Mouse (Mus musculus): ENCODE data around the gene Slc5a4b.
A peak's percentile ranks its signal among the peaks of the same experiment; 100 is the strongest.
"Not testable (repeated sequence)": the region's sequence is repeated elsewhere in the genome, so short reads cannot be mapped to it uniquely, and the experiment has no call there.

Slc5a4b gene

DNA sequence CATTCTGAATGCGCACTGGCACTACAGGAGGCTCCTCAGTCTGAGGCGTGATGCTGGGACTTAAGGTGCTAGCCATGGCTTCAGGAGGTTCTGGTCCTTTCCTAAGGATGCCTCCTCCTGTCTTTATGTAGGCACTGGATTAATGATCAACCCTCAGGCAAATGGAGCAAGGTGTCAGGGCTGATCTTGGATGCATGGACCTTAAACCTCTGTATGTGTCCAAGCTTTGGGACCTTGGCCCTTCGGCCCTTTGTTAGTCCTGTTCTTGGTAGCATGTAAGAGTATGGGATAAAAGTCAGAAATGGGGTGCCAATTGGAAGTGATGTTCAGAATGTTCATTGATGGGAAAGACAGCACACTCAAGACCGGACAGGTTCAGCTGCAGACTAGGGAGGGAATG, at the start of gene Slc5a4b:
Gene Slc5a4b (minus strand): TSS at position 101 of the 400 bp plus-strand sequence.
- no peak for DNase-seq (ENCODE audit: low spot score in 2 of 2)

DNA sequence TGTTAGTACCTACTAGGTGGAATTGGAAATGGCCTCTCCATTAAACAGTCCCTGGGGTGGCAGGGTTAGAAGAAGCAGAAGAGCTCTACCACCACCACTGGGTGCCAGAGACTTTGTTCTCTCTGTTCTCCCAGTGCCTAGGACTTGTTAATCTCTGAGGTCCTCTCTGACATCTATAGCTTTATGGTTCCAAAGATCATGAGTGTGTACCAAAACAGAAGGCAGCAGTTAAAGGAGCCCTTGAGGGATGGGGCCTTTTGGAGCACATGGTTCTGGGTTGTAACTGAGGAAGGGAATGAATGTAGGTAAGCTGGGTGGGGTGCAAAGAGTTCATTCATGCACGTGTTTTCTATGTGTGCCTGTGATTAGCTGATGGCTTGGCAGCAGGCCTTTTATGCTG, 47.2 kb upstream of the Slc5a4b start:
- DNase-seq (ENCODE audit: low spot score in 2 of 2), result no peak

DNA sequence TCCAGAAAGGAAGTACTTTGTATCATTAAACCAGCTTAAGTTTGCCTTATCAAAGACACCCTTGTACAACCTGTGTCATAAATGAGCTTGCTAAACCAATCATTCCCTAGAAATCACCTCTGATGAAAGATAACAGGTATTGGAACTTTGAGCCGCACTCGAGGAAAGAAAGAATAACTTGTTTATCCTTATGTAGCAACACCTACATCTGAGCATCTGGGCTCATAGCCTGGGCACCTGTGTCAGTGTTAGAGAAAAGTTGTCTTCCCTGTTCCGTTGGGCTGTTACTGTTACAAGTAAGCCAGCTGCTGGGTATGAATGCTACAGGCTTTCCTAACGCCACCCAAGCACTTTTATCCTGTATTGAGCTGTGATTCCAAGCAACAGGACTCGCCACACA, 46.8 kb upstream of the Slc5a4b start:
- no peak for DNase-seq (ENCODE audit: low spot score in 2 of 2)

DNA sequence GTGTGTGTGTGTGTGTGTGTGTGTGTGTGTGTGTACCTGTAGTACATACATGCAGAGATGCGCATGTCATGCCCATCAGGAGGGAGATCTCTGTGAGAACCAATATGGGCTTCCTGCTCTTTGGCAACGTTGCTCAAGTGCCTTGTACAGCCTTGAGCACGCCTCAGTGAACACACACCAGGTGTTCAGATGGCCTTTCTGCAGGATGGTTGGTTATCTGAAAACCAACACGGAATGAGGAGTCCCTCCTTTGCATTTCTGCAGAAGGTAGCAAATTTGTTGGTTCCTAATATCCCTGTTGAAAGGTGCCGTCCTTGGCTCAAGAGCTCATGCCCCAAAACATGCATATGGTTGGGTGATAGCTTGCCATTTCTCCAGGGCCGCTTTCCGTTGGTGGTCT, 45.1 kb upstream of the Slc5a4b start:
- DNase-seq (ENCODE audit: low spot score in 2 of 2), result no peak

DNA sequence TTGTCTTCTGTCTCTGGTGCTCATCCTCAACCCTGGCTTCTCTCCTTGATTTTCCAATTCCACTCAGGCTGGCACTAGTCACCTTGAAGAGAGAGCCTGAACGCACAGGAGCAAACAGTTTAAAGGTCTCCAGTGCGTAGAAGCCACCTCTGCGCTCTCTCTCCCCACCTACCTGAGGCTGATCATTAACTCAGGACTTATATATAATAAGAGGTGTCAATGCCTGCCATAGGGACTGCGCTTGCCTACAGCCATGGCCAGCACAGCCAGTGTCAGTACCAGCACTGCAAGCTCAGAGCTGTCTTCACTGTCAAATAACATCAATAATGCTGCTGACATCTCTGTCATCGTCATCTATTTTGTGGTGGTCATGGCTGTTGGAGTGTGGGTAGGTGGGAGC, 36.5 kb upstream of the Slc5a4b start, which contains the start of gene Slc5a4a:
Gene Slc5a4a (plus strand): TSS at position 174 of the 400 bp plus-strand sequence.
- no peak for DNase-seq (ENCODE audit: low spot score in 2 of 2)

DNA sequence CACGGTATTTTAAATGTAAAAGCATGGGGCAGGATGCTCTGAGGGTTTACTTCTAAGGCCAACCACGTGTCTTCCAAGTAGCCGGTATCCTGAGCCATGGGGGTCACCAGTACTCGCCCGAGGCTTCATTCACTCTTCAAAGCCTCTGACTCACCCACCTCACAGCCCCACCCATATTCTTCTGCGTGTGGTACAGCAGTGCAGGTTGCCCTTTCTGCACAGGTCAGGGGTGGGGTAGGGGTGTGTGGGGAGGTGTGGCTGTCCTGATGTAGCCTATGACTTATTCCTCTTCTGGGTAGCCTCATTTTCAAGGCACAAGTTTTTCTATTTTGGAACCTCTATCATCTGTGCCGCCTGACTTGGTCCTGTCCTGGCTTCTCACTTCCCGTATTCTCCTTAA, 36.1 kb upstream of the Slc5a4b start:
- DNase-seq (ENCODE audit: low spot score in 2 of 2), result no peak

DNA sequence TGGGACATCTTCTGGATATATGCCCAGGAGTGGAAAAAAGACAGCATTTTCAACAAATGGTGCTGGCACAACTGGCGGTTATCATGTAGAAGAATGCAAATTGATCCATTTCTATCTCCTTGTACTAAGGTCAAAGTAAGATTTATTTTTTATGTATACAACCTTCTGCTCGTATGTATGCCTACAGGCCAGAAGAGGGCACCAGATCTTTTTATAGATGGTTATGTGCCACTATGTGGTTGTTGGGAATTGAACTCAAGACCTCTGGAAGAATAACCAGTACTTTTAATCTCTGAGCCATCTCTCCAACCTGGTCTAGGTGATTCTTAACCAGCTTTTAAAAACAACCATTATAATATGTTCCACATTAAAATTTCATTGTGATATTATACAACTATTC, 25.6 kb upstream of the Slc5a4b start:
- no peak for DNase-seq (ENCODE audit: low spot score in 2 of 2)

DNA sequence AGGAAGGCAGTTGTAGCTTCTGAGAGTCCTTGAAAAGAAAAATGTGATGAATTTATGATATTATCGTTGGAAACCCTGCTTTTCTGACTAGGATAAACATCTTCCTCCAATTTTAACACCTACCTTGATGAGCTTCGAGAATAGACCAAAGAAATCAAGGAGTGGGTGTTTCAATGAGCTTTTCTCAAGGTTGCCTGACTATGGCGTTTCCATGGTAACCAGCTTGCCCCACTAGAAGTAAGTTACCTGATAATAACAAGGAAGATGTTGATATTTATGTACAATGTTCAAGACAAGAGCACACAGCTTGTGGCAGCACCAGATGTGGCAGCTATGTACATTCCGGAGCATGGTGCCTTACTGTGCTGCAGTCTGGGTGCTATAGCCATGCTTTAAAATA, 21.7 kb upstream of the Slc5a4b start:
- DNase-seq (ENCODE audit: low spot score in 2 of 2), result no peak

DNA sequence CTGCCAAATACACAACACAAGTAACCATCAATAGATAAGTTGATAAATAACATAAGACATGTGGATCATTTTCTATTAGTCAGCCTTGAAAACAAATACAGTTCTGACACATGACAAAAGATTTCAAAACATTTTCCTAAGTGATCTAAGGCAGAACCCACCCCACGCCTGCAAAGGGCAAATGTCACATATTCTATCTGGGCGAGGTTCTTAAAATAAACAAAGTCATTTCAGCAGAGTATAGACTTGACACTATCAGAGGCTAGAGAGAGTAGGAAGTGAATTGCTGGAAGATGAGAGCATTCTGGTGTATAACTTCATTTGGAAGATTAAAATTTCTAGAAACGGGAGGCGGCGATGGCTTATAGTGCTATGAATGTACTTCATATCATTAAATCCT, 10.7 kb upstream of the Slc5a4b start:
- no peak for DNase-seq (ENCODE audit: low spot score in 2 of 2)

DNA sequence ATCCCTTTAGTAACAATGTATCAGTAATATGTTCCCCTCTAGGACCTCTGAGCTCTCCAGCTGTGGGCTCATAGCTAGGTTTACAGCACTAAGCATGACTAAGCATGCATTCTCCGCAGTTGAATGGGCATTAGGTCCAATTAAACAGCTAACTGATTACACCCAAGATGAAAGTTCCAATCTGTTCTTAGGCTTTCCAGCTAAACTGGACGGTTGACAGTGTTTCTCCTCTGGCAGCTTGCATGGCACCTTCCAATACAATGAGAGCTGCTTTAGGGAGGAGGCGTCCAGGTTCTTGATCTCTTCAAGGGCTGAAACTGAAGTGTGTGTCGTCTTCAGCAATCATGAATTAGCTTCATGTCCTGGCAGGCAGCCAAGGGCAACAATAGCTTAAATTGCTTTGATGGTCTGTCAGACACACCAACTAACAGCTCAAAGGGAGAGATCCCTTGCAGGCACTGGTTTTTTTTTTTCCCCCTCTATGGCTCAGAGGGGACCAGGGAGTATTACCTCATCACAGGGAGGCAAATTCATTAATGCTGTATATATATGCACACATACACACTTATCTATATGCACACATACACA, 9.5 kb upstream of the Slc5a4b start:
- DNase-seq (ENCODE audit: low spot score in 2 of 2), result no peak

DNA sequence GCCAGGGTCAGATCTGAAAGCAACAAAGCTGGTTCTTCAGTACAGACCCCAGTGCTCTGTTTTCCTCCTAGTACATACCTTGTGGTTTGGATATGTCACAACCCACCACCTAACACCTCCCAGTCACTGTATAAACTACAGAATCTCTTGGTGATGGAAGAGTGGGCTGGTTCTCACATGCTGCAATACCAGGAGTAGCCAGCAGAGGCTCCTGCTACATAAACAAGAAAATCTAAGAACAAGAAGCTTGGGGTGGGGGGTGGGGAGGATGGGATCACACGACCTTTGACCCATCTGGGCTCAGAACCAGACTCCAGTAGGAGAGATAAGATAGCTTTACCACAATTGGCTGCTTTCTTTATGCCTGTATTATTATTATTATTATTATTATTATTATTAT, 8.0 kb upstream of the Slc5a4b start:
- peak in 1 of 2 experiments; percentile 42 for DNase-seq (ENCODE audit: low spot score in 2 of 2)

DNA sequence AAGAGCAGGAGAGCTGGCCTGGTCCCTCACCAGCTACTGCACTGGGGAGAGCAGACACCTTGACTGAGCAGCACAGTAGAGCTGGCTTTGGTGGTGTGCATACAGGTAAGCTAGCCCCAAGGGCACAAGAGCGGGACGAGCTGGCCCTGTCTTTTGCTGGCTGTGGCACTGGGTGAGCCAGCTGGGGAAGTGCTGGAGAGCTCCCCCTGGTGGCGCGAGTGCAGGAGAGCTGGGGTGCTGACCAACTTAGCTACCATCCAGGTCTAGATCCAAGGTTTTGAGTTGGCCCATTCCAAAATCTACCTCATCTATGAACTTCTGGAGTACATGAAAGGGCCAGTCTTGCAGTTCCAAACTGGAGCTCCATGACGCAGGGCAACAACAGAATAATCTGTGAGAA, 7.2 kb upstream of the Slc5a4b start:
- peak; percentile 22 to 73 for DNase-seq (ENCODE audit: low spot score in 2 of 2)

DNA sequence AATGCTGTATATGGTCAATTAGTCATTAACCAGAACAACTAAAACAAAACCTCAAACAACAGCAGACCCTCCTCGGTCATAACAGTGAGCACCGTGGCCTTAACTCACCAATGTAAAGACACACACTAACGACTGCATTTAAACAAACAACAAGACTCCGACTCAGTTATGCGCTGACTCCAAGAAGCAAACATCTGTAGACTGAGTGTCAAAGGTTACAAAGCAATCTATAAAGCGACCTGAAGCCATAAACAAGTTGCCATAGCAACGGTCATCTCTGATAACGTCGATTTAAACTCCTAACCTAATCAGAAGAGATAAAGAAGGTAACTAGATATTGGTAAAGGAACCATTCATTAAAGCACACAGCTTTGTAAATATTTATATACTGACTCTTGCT, 13.4 kb downstream of the Slc5a4b start:
- no peak for DNase-seq (ENCODE audit: low spot score in 2 of 2)

DNA sequence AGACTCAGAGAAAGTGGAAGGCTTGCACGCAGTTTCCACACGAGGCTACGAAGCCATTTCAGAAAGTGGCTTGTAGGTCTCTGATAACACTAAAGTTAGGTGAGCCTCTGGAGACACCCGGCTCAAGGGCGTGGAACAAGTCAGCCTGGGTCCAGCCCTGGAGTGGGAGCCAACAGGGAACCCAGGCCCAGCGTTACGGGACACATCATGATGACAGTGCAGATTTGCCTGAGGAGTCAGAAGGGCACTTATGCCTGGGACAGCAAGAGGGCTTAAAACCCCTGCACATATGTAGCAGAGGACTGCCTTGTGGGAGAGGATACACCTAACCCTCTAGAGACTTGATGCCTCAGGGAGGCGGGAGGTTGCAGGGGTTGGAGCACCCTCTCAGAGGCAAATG, 14.2 kb downstream of the Slc5a4b start:
- DNase-seq (ENCODE audit: low spot score in 2 of 2), result no peak

DNA sequence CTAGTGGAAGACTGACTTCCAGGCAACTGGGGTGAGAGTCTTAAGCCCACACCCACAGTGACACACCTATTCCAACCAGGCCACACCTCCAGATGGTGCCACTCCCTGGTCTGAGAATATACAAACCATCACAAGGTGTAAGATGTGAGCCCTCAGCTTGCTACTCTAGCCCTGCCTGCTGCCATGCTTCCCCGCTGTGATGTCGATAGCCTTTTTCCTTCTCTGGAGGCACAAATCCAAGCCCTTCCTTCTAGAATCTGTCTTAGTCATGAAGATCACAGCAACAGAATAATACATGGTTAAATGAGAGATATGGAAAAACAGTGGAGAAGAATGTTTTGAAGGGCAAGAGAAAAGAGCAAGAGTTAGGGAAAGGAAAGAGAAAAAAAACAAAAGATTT, 33.8 kb downstream of the Slc5a4b start:
- not testable (repeated sequence) for DNase-seq (ENCODE audit: low spot score in 2 of 2)

DNA sequence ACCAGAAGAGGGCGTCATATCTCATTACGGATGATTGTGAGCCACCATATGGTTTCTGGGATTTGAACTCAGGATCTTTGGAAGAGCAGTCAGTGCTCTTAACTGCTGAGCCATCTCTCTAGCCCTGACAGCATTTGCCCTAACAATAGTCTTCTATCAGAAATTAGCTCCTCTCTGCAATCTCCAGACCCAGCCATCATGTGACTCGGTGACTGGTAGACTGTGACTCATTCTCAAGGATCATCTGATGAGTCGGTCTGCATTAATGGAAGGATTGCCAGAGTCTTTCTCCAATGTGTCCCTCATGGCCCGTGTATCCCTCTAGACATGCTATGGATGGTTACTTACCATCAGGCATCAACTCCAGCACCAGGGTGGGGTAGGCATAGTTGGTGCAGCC, 38.7 kb downstream of the Slc5a4b start:
- DNase-seq (ENCODE audit: low spot score in 2 of 2), result not testable (repeated sequence)

DNA sequence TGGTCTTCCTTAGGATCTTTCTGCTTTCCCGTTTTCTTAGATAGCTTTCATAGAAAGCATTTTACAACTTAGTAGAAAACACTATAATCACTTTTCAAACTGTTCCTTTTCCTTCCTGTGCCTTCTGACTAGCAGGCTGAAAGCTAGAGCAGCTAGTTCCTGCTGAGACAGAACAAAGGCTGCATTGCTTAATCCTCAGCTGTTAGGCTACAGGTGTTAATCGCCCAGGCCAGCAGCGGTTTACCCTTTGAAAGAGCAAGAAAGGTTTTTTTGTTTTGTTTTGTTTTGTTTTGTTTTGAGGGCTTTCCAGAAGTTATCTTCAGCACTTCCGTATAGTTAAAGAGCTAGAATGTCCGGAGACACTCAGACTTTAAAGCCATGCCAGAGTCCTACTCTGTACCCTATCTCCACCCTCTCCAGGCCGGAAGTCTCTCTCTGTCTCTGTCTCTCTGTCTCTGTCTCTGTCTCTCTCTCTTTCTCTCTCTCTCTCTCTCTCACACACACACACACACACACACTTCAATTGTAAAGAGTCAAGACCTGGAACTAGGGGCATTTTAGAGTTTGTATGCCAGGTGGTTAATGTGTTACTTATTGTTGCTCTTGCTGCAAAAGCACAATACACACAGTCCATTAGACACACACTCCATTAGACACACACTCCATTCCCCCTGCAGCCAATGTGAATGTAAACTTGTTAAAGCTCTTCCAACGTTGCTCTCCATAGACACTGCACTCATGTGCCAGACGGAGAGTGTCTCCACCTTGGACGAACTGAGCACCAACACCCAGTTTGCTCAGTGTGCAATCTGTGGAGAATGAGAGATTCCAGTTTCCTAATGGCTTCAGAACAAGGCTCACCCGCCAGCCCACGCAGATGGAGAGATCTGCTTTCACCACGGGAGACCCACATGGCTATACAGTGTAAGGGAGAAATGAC, 42.8 kb downstream of the Slc5a4b start:
- DNase-seq (ENCODE audit: low spot score in 2 of 2), result no peak

DNA sequence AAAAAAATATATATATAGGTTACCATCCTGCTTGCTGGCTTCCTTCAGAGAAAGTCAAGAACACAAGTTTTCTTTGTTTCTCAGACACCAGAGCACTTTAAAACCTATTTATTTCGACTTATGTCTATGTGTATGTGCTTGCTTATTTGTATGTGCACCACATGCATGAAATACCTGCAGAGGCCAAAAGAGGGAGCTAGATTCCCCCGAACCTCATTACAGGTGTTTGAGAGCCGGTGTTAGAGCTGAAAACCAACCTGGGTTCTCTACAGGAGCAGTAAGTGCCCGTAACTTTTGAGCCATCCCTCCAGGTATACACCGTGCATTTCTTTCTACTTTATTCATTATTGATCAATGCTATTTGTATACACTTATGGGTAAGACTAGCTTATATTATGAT, 48.3 kb downstream of the Slc5a4b start:
- DNase-seq (ENCODE audit: low spot score in 2 of 2), result no peak

DNA sequence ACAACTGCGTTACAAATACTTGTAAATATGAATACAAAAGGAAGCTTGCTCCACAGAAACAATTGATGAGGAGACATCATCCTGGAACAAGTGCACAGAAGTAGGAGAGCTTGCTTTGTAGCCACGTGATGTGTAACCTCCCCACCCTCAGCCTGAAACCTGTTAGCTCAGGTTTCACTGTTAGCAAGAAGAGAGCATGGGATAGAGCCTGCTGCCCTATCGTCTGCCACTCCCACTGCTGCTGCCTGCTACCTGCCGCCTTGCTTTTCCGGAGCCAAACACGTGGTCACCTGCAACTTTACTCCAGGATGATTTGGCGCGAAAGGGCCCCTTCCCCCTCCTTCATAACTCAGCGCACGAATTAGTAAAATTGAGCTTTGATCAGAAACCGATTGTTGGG, 58.9 kb downstream of the Slc5a4b start:
- no peak for DNase-seq (ENCODE audit: low spot score in 2 of 2)

DNA sequence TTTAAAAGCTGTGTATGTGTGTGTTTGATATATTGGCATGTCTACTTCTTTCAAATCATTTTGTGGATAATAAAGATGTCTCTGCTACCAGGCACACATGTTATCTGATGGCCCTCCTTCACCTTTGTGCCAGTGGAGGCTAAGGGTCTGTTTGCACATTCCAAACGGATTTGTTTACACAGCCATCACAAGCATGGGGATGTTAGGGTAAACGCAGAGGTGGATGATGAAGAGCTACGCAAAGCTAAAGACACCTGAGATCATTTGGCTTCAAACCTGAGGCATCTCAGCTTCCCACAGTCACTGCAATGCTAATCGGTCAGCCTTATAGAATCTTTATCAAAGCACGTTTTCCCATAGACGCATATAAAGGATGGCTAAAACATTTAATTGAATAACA, 61.8 kb downstream of the Slc5a4b start:
- no peak for DNase-seq (ENCODE audit: low spot score in 2 of 2)

DNA sequence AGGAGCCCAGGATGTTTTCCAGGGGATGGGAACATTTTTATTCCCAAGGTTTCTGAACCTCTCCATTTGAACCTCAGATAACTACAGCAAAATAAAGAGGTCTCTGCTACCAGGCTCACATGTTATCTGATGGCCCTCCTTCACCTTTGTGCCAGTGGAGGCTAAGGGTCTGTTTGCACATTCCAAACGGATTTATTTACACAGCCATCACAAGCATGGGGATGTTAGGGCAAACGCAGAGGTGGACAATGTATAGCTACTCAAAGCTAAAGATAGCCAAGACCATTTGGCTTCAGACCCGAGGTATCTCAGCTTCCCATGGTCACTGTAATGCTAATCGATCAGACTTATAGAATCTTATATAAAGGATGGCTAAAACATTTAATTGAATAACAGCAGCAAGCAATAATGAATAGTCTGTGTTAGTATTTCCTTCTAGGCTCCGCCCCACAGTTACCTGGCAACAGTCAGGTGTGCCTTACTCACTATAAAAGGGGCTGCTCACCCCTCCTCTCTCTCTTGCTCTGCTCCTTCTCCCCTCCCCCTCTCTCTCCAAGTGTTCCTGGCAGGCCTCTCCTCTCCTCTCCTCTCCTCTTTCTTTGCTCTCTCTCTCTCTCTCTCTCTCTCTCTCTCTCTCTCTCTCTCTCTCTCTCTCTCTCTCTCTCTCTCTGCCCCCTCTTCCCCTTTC, 63.4 kb downstream of the Slc5a4b start:
- no peak for DNase-seq (ENCODE audit: low spot score in 2 of 2)

DNA sequence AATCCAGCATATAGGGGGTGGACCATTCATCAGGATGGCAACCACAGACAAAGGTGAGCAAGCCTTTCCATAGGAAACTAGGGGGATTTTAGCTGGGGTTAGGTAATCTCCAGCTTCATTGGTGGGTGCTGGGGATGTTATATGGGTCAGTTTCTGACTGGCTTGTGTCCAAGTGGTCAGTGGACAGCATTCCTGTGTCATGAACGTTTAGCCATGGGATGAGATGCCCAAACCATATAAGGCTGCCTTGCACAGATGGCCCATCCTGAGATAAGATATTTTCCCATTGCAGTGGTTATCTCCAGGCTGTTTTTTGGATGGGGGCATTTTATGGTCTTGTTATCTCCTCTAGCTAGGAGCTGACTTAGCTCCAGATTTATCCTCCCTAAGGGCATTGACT, 64.0 kb downstream of the Slc5a4b start:
- DNase-seq (ENCODE audit: low spot score in 2 of 2), result no peak

DNA sequence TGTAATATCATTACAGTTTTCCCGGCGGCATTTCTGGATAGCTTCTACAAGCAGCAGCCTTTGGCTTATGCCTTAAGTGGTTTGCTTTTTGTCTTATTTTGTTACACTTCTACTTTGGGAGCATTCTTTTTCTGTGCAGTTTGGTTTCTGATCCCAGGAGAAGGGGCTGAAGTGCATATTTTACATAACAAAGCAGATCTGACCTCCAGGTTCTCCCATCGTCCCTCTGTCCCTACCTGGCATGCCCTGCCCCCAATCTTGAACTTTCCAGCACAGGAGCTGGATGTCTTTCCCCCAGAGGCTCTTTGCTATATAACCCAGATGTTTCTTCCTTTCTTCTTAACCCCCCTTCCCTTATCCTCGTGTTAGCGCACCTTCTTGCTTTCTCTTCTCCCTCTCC, 65.4 kb downstream of the Slc5a4b start:
- DNase-seq (ENCODE audit: low spot score in 2 of 2), result no peak

All from thymus, postnatal 10 days (tissue).